Mouse (Mus musculus) intestine, embryonic 14.5 days (tissue): ENCODE results near the gene Bbx. TPM values are rescaled to one million over a fixed set of nuclear protein-coding genes. Genes with fewer than 3 reads are reported as not detected.
A peak's percentile ranks its signal among the peaks of the same experiment; 100 is the strongest.

Experiments
- ATAC-seq: fragments of 200-750 bp; cut with Nextera tagmentation; replicated peaks from 2 replicates; pipeline ENCODE4 v1.8.0; 2017; ENCODE audit warnings: low read depth, moderate number of reproducible peaks, moderate TSS enrichment, moderate library complexity; ENCODE audit not compliant: low FRiP score, low TSS enrichment
- DNase-seq: peaks from one replicate; pipeline ENCODE4 v3.0.0-alpha.2; 2018; ENCODE audit warnings: low spot score
- H3K27ac ChIP-seq: fragments of 300-500 bp; sonication (generic); 2 replicates; pipeline ENCODE4 v1.5.1; 2014; ENCODE audit warnings: low read depth, mild to moderate bottlenecking, control low read depth
- H3K27me3 ChIP-seq: fragments of 300-500 bp; sonication (generic); replicated peaks from 2 replicates; pipeline ENCODE4 v1.6.1; 2014; ENCODE audit warnings: low read length, control low read depth; ENCODE audit not compliant: control insufficient read depth, insufficient read depth
- H3K36me3 ChIP-seq: fragments of 300-500 bp; sonication (generic); 2 replicates; pipeline ENCODE4 v1.6.1; 2014; ENCODE audit warnings: low read length, control low read depth; ENCODE audit not compliant: control insufficient read depth, insufficient read depth
- H3K4me1 ChIP-seq: fragments of 300-500 bp; sonication (generic); replicated peaks from 2 replicates; pipeline ENCODE4 v1.6.1; 2014; ENCODE audit warnings: low read length, control low read depth, mixed read lengths; ENCODE audit not compliant: control insufficient read depth, insufficient read depth
- H3K4me2 ChIP-seq: fragments of 300-500 bp; sonication (generic); 2 replicates; pipeline ENCODE4 v1.6.1; 2014; ENCODE audit warnings: low read length
- H3K4me3 ChIP-seq: fragments of 300-500 bp; sonication (generic); 2 replicates; pipeline ENCODE4 v1.5.1; 2014; ENCODE audit warnings: low read depth, low read length, control low read depth, mixed read lengths
- H3K9ac ChIP-seq: fragments of 300-500 bp; sonication (generic); 2 replicates; pipeline ENCODE4 v1.6.1; 2014; ENCODE audit warnings: mild to moderate bottlenecking, low read length
- H3K9me3 ChIP-seq: fragments of 300-500 bp; sonication (generic); 2 replicates; pipeline ENCODE4 v1.6.1; 2016; ENCODE audit warnings: low read length, control low read depth; ENCODE audit not compliant: control insufficient read depth
- WGBS: fragments of 180-500 bp; shearing (Covaris S2); extraction: QIAGEN DNeasy Blood & Tissue Kit; methylation state at CpG from one replicate; pipeline ENCODE4 v1.1.7; 2014; 5-methylcytosine and 5-hydroxymethylcytosine counted together
- polyA plus RNA-seq: library from polyadenylated mRNA; unstranded; fragments of >200 nt; fragmentation: Nextera tagmentation; extraction: Ambion mirVana; gene quantifications from 2 replicates; pipeline ENCODE4 v1.2.1, GENCODE M21; 2014

The Bbx gene
- polyA plus RNA-seq, 1 experiment from 2014 or later: 34.0 TPM

GRCm38 (mm10) chr16:50383541-50383940 lies 48.6 kb downstream of the Bbx start:
- no peak overlapping the region for H3K4me2 ChIP-seq
- DNase-seq (no peak), ATAC-seq (no peak)
- no peak overlapping the region for H3K27ac ChIP-seq
- H3K9me3 ChIP-seq: no peaks in the 10 kb centered on the region
- H3K27me3 ChIP-seq: no peaks in the 10 kb centered on the region
- H3K4me3 ChIP-seq: no peak overlapping the region
- H3K36me3 ChIP-seq: no peaks in the 10 kb centered on the region
- no peak overlapping the region for H3K9ac ChIP-seq
- peaks cover 13% of the 10 kb centered on the region for H3K4me1 ChIP-seq
- WGBS: 87% methylated on average over 8 of the region's 8 CpGs

DNA sequence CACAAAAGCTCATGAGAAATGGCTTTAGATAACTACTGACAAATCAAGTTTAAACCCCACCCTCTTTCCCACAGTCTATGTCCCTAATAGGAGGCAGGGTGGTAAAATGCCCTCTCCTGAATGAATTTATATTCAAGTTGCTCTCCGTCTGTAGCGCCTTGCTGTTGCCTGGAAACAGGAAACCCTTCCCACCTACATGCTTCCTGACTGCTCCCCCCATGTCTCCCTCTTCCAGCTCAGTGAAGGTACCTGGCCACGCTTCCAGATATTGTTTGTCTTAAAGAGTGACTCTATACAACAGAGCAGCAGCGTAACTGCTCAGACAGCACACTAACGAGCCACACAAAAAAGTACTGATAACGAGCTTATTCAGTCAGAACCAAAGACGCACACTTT lies 50.8 kb downstream of the Bbx start:
- Histone ChIP-seq H3K36me3 (no peaks in the 10 kb centered on the region), H3K4me2 (peak overlapping the region; percentile 29), H3K9ac (no peak overlapping the region), H3K4me1 (peaks cover 13% of the 10 kb centered on the region), H3K9me3 (no peaks in the 10 kb centered on the region), H3K27ac (no peak overlapping the region), H3K27me3 (no peaks in the 10 kb centered on the region), H3K4me3 (no peak overlapping the region)
- no peak for DNase-seq
- ATAC-seq: no peak
- 32% methylated on average over 7 of the region's 7 CpGs for WGBS

DNA sequence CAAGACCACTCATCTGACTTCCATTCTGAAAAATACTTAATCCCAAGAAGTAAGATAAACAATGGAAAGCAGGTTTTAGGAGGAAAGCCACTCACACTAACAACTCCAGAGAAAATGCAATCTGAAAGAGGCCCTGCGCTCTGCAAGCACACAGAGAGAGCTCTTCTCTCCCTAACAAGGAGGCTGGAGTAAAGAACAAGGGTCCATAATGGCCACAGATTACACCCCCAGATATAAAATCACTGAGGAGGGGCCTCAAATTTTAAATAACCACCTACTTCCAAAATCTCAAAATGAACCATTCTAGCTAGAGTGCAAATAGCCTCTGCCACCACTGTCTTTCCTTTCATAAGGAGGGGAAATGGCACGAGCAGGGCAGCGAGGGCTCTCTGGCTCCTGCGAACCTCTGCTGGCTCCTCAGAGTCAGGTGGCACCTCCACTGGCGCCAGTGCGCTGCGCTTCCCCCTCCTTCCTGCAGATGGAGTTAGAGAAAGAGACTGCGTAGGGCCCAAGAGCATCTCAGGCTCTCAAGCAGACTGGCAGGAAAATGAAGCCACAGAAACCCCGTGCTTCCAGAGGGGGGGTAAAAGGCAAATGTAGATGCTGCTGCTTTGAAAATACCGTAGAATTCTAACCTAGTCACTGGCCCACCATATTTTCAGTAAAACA lies 51.4 kb downstream of the Bbx start:
- H3K9me3 ChIP-seq: no peaks in the 10 kb centered on the region
- H3K4me2 ChIP-seq: peak overlapping the region; percentile 29
- ATAC-seq (no peak), DNase-seq (peak; percentile 82)
- WGBS: 32% methylated on average over 10 of the region's 10 CpGs
- H3K27ac ChIP-seq: no peak overlapping the region
- no peak overlapping the region for H3K9ac ChIP-seq
- H3K4me1 ChIP-seq: peaks cover 13% of the 10 kb centered on the region
- H3K27me3 ChIP-seq: no peaks in the 10 kb centered on the region
- no peak overlapping the region for H3K4me3 ChIP-seq
- H3K36me3 ChIP-seq: no peaks in the 10 kb centered on the region

DNA sequence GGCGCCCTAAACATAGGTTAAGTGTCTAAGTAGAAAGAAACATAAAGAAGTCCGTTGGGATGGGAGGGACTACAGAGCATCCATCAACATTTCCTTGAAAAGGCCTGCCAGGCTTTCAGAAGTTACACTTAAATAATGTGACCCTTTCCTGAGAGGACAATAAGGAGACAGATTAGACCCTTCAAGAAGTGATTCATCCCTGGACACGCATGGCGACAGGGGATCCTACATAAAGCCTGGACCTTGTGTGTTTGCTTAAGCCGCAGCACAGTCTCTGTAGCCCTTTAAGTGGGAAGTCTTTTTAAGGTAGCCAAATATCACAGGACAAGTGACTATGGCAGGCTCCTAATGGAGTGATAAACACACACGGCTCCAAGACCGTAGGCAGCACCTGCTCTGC lies 52.0 kb downstream of the Bbx start:
- H3K36me3 ChIP-seq: no peaks in the 10 kb centered on the region
- 43% methylated on average over 7 of the region's 7 CpGs for WGBS
- no peaks in the 10 kb centered on the region for H3K27me3 ChIP-seq
- peaks cover 13% of the 10 kb centered on the region for H3K4me1 ChIP-seq
- H3K4me3 ChIP-seq: no peak overlapping the region
- H3K9me3 ChIP-seq: no peaks in the 10 kb centered on the region
- no peak for DNase-seq
- H3K4me2 ChIP-seq: no peak overlapping the region
- no peak for ATAC-seq
- no peak overlapping the region for H3K27ac ChIP-seq
- no peak overlapping the region for H3K9ac ChIP-seq

DNA sequence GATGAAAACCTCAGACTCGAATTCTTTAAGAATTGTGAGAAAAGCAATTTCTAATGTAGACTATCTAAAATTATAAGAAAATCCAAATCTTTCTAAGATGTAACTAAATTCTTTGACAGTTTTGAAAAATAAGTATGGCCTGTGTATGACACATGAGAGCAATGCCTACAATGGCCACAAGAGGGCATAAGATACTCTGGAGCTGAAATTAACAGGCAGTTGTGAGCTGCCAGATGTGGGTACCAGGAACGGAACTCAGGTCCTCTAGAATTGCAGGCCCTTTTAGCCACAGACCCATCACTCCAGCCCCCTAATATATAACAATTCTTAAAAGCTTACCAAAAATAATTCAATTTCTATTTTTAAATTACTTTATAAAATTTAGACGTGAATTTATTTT lies 57.6 kb downstream of the Bbx start:
- Histone ChIP-seq H3K27ac (no peak overlapping the region), H3K4me3 (no peak overlapping the region), H3K36me3 (no peaks in the 10 kb centered on the region), H3K9ac (no peak overlapping the region), H3K9me3 (no peaks in the 10 kb centered on the region), H3K4me1 (no peaks in the 10 kb centered on the region), H3K4me2 (no peak overlapping the region), H3K27me3 (no peaks in the 10 kb centered on the region)
- DNase-seq (no peak), ATAC-seq (no peak)
- whole genome bisulfite sequencing: 90% methylated on average over 3 of the region's 3 CpGs

GRCm38 (mm10) chr16:50373685-50374084 lies 58.5 kb downstream of the Bbx start:
- 52% methylated on average over 5 of the region's 5 CpGs for WGBS
- H3K4me2 ChIP-seq: no peak overlapping the region
- H3K27me3 ChIP-seq: no peaks in the 10 kb centered on the region
- DNase-seq (no peak), ATAC-seq (no peak)
- H3K36me3 ChIP-seq: no peaks in the 10 kb centered on the region
- no peak overlapping the region for H3K27ac ChIP-seq
- no peaks in the 10 kb centered on the region for H3K9me3 ChIP-seq
- no peak overlapping the region for H3K4me3 ChIP-seq
- no peaks in the 10 kb centered on the region for H3K4me1 ChIP-seq
- H3K9ac ChIP-seq: no peak overlapping the region

- no peak for ATAC-seq
- Histone ChIP-seq H3K9ac (no peak overlapping the region), H3K27ac (no peak overlapping the region), H3K4me2 (no peak overlapping the region), H3K27me3 (no peaks in the 10 kb centered on the region), H3K36me3 (no peaks in the 10 kb centered on the region), H3K9me3 (no peaks in the 10 kb centered on the region), H3K4me3 (no peak overlapping the region), H3K4me1 (no peaks in the 10 kb centered on the region)
- 59% methylated on average over 2 of the region's 2 CpGs for WGBS
- DNase-seq: no peak
Observed at GRCm38 (mm10) chr16:50372543-50372942, 59.6 kb downstream of the Bbx start.

DNA sequence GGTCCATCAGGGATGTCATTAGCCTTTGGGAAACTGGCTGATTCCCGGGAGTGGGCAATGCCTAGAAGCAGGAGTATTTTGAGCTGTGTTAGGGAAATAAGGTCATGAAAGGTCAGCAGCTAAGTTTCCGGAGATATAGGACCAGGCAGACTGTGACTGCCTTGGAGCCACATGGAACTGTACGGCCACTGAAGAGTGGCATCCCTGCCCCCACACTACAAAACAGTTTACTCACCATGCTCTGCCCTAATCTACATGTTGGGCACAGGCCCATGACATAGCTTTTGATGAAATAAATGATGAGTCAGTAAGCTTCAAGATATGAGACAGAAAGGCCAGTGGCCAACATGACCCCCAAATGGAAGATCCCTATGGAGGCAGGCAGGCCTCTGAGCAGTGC lies 60.7 kb downstream of the Bbx start:
- Histone ChIP-seq H3K9me3 (no peaks in the 10 kb centered on the region), H3K4me2 (no peak overlapping the region), H3K27me3 (no peaks in the 10 kb centered on the region), H3K4me1 (no peaks in the 10 kb centered on the region), H3K36me3 (no peaks in the 10 kb centered on the region), H3K27ac (no peak overlapping the region), H3K4me3 (no peak overlapping the region), H3K9ac (no peak overlapping the region)
- ATAC-seq (no peak), DNase-seq (no peak)
- 50% methylated on average over 3 of the region's 3 CpGs for WGBS

DNA sequence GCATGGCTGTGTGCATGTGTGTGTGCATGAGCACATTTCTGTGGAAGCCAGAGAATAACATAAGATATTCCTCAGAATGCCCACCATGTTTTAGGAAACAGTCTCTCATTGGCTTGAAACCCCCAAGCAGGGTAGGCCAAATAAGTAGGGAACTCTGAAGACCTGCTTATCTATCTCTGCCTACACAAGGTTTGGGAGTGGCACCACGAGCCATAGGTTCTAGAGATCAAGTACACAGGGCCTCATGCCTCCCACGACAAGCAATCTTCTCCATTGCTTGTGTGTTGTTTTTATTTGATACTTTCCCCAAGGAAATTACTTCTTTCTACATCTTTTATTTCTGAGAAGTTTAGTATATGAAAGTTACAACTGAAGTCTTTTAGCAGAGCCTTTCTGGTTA lies 61.8 kb downstream of the Bbx start:
- no peak overlapping the region for H3K9ac ChIP-seq
- H3K36me3 ChIP-seq: no peaks in the 10 kb centered on the region
- no peaks in the 10 kb centered on the region for H3K27me3 ChIP-seq
- H3K9me3 ChIP-seq: no peaks in the 10 kb centered on the region
- no peaks in the 10 kb centered on the region for H3K4me1 ChIP-seq
- no peak overlapping the region for H3K27ac ChIP-seq
- DNase-seq: no peak
- 82% methylated on average over 2 of the region's 2 CpGs for WGBS
- ATAC-seq: no peak
- H3K4me2 ChIP-seq: no peak overlapping the region
- H3K4me3 ChIP-seq: no peak overlapping the region
